Mouse (Mus musculus) adrenal gland, adult 2 months (tissue): ENCODE data around the gene Gm21887. TPM values are rescaled to one million over a fixed set of nuclear protein-coding genes. Genes with fewer than 3 reads are reported as not detected.
A peak's percentile ranks its signal among the peaks of the same experiment; 100 is the strongest.
"Not testable (repeated sequence)": the region's sequence is repeated elsewhere in the genome, so short reads cannot be mapped to it uniquely, and the experiment has no call there.

Source experiments
- DNase-seq: peaks from one replicate; pipeline ENCODE4 v3.0.0; 2021
- polyA plus RNA-seq: library from polyadenylated mRNA; depleted of rRNA; stranded (reverse); fragments of >200 nt; gene quantifications from 2 replicates; pipeline ENCODE4 v1.2.3, GENCODE M21; 2012
- total RNA-seq, 2 experiments: library from RNA; stranded (reverse); gene quantifications; 2 replicates each; pipeline ENCODE4 v1.2.3; 2021

Gene Gm21887
- total and polyA plus RNA-seq, 3 experiments = 67.4 to 2,016 (median 241) TPM

GRCm38 (mm10) chrX:169983401-169984165 is 25.9 kb upstream of the Gm21887 start:
- DNase-seq = not testable (repeated sequence)

DNA sequence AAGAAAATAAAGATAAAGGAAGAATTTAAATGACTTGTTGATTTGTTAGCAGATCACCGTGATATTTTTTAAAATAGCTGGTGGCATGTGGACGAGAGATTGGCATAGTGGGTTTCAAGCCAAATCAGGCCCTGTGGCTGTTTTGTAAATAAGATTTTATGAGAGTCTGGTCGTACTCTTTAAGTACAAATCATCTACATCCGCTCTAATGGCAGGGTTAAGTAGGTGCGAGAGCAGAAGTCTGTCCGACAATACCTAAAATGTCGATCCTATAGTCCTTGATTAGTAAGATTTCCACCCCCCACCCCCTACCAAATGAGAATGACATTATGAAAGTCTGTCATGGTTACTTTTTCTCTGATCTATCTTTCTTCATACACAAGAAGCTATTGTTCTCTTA is 25.1 kb upstream of the Gm21887 start:
- DNase-seq = not testable (repeated sequence)

DNA sequence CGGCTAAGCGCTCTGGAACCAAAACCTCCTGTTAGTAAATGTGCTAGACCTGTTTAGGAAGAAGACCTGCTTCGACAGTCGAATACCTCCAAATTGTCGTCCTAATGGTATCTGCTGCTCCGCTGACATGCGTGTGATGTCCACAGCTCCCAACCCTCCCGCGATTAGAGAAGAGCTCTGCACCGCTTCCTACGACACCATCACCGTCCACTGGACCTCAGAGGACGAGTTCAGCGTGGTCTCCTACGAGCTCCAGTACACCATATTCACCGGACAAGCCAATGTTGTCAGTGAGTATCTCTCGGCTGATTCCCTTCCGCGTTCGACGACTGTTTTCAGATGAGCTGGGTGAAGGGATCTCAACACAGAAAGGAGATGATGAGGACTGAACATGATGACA is 24.6 kb upstream of the Gm21887 start:
- DNase-seq = not testable (repeated sequence)

DNA sequence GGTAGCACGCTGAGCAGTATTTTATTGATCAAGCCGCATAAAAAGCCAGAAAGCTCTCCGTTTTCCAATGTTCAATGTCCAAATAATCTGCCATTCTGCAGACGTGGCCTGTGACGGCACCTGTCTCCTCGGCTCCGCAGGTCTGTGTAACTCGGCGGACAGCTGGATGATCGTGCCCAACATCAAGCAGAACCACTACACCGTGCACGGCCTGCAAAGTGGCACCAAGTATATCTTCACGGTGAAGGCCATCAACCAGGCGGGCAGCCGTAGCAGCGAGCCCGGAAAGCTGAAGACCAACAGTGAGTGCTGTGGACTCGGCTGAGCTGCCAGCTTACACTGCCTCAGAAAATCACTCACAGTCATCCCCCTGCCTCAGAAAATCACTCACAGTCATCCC is 23.7 kb upstream of the Gm21887 start:
- DNase-seq = peak; percentile 45

DNA sequence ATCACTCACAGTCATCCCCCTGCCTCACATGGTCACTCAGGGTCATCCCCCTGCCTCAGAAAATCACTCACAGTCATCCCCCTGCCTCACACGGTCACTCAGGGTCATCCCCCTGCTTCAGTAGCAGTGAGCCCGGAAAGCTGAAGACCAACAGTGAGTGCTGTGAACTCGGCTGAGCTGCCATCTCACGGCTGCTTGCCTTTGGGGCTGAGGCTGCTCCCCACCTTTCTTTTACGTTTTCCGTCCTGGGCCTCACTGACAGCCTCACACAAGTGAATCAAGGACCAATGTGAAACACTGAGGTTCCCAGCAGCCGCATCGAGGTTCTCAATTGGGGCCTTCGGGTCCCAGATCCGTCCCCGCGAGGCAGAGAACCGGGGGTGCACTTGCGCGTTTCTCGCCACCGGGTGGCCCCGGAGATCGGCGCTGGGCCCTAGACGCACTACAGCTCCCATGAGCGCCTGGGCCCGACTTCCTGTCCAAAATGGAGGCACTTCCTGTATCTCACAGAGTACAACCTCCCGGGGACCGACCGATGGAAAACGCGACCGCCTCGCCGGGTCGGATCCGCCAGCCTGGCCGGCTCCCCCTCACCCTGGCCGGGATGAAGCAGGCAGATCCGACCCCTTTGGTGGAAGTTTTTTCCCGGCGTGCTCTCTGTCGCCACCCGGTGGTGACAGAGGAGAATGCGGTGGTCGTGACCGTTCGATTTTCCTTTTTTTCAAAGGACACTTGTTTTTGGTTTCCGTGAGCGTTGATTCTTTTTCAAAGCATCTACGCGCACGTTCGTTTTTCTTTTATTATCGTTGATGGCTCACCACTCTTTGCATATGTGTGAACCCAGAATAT is 22.7 kb upstream of the Gm21887 start:
- peak; percentile 81 for DNase-seq

DNA sequence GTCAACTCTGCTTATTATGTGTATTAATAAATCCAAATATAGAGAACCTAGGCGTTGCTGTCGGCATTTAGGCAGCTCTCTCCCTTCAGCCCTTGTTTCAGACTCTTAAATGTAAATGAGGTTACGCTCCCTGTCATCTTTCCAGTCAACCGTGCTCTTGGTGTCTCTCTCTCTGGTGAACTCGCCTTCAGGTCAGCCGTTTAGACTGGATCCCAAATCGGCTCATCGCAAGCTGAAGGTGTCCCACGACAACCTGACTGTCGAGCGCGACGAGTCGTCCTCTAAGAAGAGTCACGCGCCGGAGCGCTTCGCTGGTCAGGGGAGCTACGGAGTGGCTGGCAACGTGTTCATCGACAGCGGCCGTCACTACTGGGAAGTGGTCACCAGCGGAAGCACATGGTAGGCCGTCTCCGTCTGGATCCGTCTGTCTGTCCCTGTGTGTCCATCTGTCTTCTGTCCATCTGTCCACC is 22.1 kb upstream of the Gm21887 start:
- DNase-seq = peak; percentile 50

- peak; percentile 56 for DNase-seq
These were observed 20.8 kb upstream of the Gm21887 start for GRCm38 (mm10) chrX:169988571-169989218.

DNA sequence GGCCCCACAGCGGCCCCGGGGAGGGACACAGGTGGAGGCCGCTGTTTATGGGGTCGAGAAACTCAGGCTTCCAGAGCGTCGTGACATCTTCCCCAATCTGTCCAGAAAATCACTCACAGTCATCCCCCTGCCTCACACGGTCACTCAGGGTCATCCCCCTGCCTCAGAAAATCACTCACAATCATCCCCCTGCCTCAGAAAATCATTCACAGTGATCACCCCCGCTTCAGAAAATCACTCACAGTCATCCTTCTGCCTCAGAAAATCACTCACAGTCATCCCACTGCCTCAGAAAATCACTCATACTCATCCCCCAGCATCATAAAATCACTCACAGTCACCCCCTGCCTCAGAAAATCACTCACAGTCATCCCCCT is 20.3 kb upstream of the Gm21887 start:
- not testable (repeated sequence) for DNase-seq

DNA sequence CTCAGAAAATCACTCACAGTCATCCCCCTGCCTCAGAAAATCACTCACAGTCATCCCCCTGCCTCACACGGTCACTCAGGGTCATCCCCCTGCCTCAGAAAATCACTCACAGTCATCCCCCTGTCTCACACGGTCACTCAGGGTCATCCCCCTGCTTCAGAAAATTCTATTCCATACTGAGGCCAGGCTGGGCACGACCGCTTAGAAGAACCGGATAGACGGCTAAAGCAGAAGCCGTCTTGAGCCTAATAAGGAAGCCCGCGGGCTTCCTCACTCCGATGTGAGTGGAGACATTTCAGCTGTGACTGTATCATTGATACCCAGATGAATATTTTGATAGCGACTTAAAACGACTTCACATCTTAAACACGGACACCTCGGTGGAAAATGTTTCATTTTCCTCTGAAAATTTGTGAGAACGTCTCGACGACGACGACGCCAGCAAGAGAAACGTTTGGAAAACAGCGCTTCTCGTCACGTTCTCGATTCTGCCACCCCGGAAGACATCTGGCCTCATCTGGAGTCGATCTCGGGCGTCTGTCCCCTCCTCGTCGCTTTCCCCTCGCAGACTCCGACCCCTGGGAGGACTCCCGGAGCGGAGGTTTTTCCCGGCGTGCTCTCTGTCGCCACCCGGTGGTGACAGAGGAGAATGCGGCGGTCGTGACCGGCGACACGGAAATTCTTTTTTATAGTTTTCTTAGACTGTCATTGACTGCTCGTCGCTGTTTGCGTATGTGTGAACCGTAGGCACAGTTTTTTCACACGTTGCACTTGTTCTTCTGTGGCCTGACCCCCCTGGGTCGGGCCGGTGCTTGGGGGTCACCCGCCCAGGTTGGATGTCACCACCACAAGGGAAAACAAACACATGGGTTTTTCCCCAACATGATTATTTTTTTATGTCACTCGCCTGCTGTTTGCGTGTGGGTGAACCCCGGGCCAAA is 19.5 kb upstream of the Gm21887 start:
- peak; percentile 76 for DNase-seq

GRCm38 (mm10) chrX:169991128-169991873 is 18.2 kb upstream of the Gm21887 start:
- DNase-seq = peak; percentile 98

- DNase-seq = peak; percentile 29
These were observed 17.2 kb upstream of the Gm21887 start for GRCm38 (mm10) chrX:169992086-169992930.

- peak; percentile 21 for DNase-seq
These were observed 16.4 kb upstream of the Gm21887 start for GRCm38 (mm10) chrX:169992951-169993547.

DNA sequence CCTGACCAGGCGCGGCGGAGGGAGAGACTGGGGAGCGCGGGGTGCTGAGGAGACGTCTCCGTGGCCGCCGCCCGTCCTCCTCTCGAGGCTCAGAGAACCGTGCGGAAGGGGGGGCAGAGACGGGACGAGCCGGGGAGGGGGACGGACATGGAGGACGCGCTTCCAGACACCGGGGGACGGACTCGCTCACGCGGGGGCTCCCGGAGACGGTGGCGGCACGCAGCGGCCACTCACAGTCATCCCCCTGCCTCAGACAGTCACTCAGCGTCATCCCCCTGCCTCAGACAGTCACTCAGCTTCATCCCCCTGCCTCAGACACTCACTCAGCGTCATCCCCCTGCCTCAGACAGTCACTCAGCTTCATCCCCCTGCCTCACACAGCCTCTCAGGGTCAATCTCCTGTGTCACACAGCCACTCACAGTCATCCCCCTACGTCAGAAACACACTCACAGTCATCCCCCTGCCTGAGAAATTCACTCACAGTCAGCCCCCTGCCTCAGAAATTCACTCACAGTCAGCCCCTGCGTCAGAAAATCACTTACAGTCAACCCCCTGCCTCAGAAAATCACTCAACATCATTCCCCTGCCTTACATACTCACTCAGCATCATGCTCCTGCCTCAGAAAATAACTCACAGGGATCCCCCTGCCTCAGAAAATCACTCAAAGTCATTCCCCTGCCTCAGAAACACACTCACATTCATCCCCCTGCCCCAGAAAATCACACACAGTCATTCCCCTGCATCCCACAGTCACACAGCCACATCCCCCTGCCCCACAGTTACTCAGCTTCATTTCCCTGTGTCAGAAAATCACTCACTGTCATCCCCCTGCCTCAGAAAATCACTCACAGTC is 15.2 kb upstream of the Gm21887 start:
- peak; percentile 58 for DNase-seq

- not testable (repeated sequence) for DNase-seq
These were observed 14.4 kb upstream of the Gm21887 start for GRCm38 (mm10) chrX:169994866-169995711.

- peak; percentile 20 for DNase-seq
These were observed 13.4 kb upstream of the Gm21887 start for GRCm38 (mm10) chrX:169995909-169996521.

- peak; percentile 83 for DNase-seq
These were observed 12.5 kb upstream of the Gm21887 start for GRCm38 (mm10) chrX:169996926-169997325.

DNA sequence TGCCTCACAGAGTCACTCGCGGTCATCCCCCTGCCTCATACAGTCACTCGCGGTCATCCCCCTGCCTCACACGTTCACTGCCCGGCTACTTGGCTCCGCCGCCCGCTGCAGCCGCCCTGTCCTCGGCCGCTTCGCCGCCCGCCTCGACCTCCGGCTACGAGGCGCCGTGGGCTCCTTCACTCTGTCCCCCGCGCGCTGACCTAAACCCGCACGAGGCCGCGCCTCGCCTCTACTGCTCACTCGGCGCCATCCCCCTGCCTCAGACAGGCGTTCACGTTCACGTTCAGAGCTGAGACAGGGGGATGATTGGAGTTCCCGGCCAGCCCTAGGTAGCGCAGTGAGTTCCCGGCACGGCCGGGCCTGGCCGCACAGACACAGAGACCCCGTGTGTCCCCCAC is 12.0 kb upstream of the Gm21887 start:
- not testable (repeated sequence) for DNase-seq
